Mouse (Mus musculus) common myeloid progenitor, adult 5-6 weeks (primary cell): ENCODE data around the gene Rnf151. TPM values are rescaled to one million over a fixed set of nuclear protein-coding genes. Genes with fewer than 3 reads are reported as not detected.
"Not testable (repeated sequence)": the region's sequence is repeated elsewhere in the genome, so short reads cannot be mapped to it uniquely, and the experiment has no call there.

Experiments used
- ATAC-seq: replicated peaks from 2 replicates; pipeline ENCODE4 v1.8.0; 2016; ENCODE audit warnings: low read depth, mild to moderate bottlenecking, moderate TSS enrichment, inconsistent platforms; ENCODE audit not compliant: poor library complexity, severe bottlenecking
- total RNA-seq: library from RNA; stranded (forward); fragments of 200-1000, 187-1606 nt; gene quantifications from 2 replicates; pipeline ENCODE4 v1.2.3, GENCODE M21; 2017

Gene Rnf151
- total RNA-seq, 1 experiment from 2014 or later: not detected

DNA sequence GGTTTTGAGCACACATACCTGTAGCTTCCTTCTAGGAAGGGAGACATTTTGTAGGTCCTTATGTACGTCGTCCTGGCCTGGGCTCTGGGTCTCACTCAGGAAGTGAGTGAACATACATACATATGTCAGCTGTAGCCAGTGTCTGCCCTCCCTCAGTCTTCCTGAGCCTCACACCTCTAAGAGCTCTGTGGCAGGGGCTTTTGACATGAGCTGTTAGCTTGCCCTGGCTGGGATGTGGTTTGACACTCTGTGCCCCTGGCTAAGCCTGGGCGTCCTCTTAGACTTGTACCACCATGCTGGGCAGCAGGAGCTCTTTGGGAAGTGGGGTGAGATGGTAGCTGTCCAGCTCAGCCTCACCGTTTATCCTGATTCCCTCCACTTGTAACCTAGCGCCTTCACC is 46.5 kb downstream of the Rnf151 start:
- ATAC-seq: no peak

DNA sequence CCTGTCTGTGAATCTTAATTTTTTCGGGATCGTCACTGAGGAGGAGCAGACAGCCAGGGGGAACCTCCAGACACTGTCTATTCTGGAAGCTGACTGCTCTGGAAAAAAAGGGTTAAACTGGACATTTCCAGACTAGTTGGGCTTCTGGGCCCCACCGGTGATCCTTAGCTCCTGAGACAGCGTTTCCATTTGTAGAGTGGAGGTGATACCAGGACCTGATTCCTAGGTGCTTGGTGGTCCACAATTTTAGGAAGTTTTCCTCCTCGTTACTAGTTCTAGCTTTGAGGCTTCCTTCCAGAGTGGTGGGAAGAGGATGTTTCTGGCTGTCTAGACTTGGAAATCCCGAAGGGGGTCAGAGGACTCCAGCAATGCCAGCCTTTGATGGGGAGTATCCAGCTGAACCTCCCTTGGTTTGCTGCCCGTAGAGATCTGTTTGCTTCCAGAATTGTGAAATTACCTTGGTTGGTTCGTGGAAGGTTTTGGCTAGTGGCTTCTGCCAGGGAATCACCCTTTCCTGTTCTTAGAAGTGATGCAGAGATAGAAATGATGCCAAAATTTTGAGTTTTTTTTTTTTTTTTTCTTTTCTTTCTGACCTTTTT is 47.5 kb downstream of the Rnf151 start:
- ATAC-seq: no peak

DNA sequence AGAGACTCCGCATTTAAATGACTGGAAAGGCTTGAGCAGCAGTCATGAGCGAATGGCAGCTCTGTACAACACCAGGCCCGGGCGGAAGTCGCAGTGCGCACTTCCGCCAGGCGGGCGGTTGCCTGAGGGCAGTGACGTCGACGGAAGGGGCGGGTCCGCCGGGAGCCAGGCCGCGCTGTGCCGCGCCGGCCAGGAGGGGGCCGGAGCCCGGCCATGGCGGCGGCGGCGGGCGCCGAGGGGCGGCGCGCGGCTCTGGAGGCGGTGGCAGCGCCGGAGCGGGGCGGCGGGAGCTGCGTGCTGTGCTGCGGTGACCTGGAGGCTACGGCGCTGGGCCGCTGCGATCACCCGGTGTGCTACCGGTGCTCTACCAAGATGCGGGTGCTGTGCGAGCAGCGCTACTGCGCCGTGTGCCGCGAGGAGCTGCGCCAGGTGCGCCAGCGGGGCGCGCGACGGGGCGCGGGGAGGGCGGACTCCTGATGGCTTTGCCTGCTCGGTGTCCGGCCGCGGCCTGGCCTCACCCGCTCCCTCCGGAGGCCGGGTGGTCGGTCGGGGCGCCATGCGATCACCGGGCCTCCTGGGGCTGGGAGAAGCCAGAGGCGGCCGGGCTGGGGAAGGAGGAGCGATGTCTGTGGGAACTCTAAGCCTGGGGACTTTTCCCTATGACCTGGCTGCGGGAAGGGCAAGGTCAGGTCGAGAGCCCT is 48.2 kb downstream of the Rnf151 start, which contains the start of gene Zfp598:
Gene Zfp598 (plus strand): TSS at position 143 of the 701 bp plus-strand sequence.
- ATAC-seq: peak; percentile 87

DNA sequence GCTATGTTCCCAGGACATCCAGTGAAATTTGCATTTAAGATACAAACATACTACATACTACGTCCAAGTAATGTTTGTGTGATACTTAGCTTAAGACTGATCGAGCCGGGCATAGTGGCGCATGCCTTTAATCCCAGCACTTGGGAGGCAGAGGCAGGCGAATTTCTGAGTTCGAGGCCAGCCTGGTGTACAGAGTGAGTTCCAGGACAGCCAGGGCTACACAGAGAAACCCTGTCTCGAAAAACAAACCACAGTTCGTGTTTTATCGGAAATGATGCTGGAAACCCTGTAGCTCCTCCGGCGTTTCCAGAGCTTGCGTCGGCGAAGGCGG is 48.7 kb downstream of the Rnf151 start:
- not testable (repeated sequence) for ATAC-seq

DNA sequence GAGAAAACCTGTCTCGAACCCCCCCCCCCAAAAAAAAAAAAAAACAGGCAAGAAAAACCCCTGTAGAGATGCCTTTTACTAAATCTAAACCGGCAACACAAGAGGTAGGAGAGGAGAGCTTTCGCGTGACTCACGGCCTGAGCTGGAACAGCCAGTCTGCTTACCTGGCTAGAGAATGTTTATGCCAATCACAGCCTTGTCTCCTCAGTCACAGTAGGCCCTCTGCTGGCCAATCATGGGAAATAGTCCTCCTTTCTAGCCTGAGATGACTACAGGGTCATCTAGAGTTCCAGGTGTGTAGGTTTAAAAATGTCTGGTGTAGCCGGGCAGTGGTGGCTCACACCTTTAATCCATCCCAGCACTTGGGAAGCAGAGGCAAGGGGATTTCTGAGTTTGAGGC is 50.4 kb downstream of the Rnf151 start:
- peak; percentile 53 for ATAC-seq

DNA sequence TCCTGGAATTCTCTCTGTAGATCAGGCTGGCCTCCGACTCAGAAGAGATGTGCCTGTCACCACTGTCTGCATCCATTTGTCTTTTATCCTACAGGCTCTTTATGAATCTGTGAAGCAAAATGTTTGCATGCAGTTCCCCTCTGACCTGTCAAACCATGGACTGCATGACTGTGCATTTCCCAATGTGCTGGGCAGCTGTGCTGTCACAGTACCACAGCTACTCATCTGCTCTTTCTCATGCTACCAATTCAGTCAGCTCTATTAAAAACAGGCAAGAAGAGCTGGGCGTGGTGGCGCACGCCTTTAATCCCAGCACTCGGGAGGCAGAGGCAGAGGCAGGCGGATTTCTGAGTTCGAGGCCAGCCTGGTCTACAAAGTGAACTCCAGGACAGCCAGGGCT is 50.9 kb downstream of the Rnf151 start:
- not testable (repeated sequence) for ATAC-seq

Other genes starting within 250 kb of the Rnf151 start
- 10.0 and 15.2 TPM in 2 replicates for gene E4f1, start 247.8 kb downstream of the Rnf151 start, total RNA-seq
- gene Pgp, start 247.7 kb downstream of the Rnf151 start, total RNA-seq: 21.6 and 23.5 TPM in 2 replicates
- gene Bricd5, start 244.2 kb downstream of the Rnf151 start, total RNA-seq: 1.3 TPM in 1 of 2 replicates, not detected in the other
- 9.6 and 25.7 TPM in 2 replicates for gene Mlst8, start 239.0 kb downstream of the Rnf151 start, total RNA-seq
- gene Caskin1, start 229.5 kb downstream of the Rnf151 start, total RNA-seq: not detected in 2 replicates
- gene Traf7, start 190.1 kb downstream of the Rnf151 start, total RNA-seq: 59.3 and 60.5 TPM in 2 replicates
- gene Rab26, start 183.9 kb downstream of the Rnf151 start, total RNA-seq: 0.05 TPM in 1 of 2 replicates, not detected in the other
- gene Pkd1, start 168.2 kb downstream of the Rnf151 start, total RNA-seq: 8.3 and 37.4 TPM in 2 replicates
- 39.0 and 52.2 TPM in 2 replicates for gene Tsc2, start 85.4 kb downstream of the Rnf151 start, total RNA-seq
- 18.0 and 25.1 TPM in 2 replicates for gene Nthl1, start 85.4 kb downstream of the Rnf151 start, total RNA-seq
- gene Slc9a3r2, start 67.7 kb downstream of the Rnf151 start, total RNA-seq: 1.3 and 1.4 TPM in 2 replicates
- 0.27 and 1.4 TPM in 2 replicates for gene Npw, start 59.6 kb downstream of the Rnf151 start, total RNA-seq
- 20.0 and 25.4 TPM in 2 replicates for gene Zfp598, start 48.4 kb downstream of the Rnf151 start, total RNA-seq
- gene Syngr3, start 28.1 kb downstream of the Rnf151 start, total RNA-seq: not detected in 2 replicates
- 30.9 and 44.6 TPM in 2 replicates for gene Gfer, start 21.9 kb downstream of the Rnf151 start, total RNA-seq
- 0.69 and 18.3 TPM in 2 replicates for gene Noxo1, start 21.8 kb downstream of the Rnf151 start, total RNA-seq
- 43.3 and 46.1 TPM in 2 replicates for gene Tbl3, start 10.4 kb downstream of the Rnf151 start, total RNA-seq
- gene Rps2, start 53 bp upstream of the Rnf151 start, total RNA-seq: 1,725 and 1,907 TPM in 2 replicates
- gene Ndufb10, start 6.4 kb upstream of the Rnf151 start, total RNA-seq: 192 and 287 TPM in 2 replicates
- 0.50 TPM in 1 of 2 replicates, not detected in the other for gene Rpl3l, start 9.8 kb upstream of the Rnf151 start, total RNA-seq
- gene Msrb1, start 18.6 kb upstream of the Rnf151 start, total RNA-seq: 41.2 and 41.7 TPM in 2 replicates
- not detected in 2 replicates for gene Hs3st6, start 34.9 kb upstream of the Rnf151 start, total RNA-seq
- 0.55 TPM in 1 of 2 replicates, not detected in the other for gene Meiob, start 86.2 kb upstream of the Rnf151 start, total RNA-seq
- gene Hagh, start 122.1 kb upstream of the Rnf151 start, total RNA-seq: 21.5 and 26.7 TPM in 2 replicates
- gene Fahd1, start 132.3 kb upstream of the Rnf151 start, total RNA-seq: 24.6 and 25.9 TPM in 2 replicates
- gene Igfals, start 147.9 kb upstream of the Rnf151 start, total RNA-seq: not detected in 2 replicates
- gene Nubp2, start 168.3 kb upstream of the Rnf151 start, total RNA-seq: 35.6 and 45.6 TPM in 2 replicates
- gene Spsb3, start 168.6 kb upstream of the Rnf151 start, total RNA-seq: 14.8 and 21.5 TPM in 2 replicates
- 9.2 and 22.7 TPM in 2 replicates for gene Eme2, start 177.0 kb upstream of the Rnf151 start, total RNA-seq
- 21.6 and 22.0 TPM in 2 replicates for gene Mrps34, start 177.1 kb upstream of the Rnf151 start, total RNA-seq
- 35.0 and 36.0 TPM in 2 replicates for gene Nme3, start 178.4 kb upstream of the Rnf151 start, total RNA-seq
- gene Mapk8ip3, start 218.9 kb upstream of the Rnf151 start, total RNA-seq: 21.0 and 33.2 TPM in 2 replicates
- 89.7 and 100 TPM in 2 replicates for gene Jpt2, start 242.6 kb upstream of the Rnf151 start, total RNA-seq